Mouse (Mus musculus): ENCODE data around the gene Aadacl3. TPM values are rescaled to one million over a fixed set of nuclear protein-coding genes. Genes with fewer than 3 reads are reported as not detected.

Gene Aadacl3
- not detected in 2 replicates for polyA plus RNA-seq (2016; fragmentation: Nextera tagmentation; extraction: Ambion mirVana)

DNA sequence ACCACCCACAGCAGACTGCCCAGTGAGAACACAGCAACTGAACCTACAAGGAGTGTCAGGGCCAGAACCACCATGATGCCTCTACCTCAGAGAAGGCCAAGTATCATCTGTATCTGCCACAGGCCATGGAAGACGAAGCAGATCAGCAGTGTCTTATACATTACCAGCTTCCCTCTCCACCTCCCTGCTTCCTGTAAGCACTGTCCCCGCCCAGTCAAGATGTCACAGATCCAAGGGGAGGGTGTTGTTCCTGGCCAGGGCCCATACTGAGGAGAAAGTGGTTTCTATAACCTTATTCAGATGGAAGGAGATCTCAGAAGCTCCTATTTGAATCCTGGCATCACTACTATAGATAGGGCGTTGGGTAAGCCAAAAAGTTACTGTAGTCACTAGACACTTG lies at the start of gene Aadacl3:
Aadacl3 (minus strand) TSS at position 101 of the 400 bp plus-strand sequence.
- no peak within 1 kb of the TSS for H3K27ac ChIP-seq
- no peak within 1 kb of the TSS for H3K4me3 ChIP-seq
- DNase-seq (ENCODE audit: low spot score): no peak
- H3K9me3 ChIP-seq: no peaks in the 10 kb centered on the region; the same call in 1 of the 2 replicates
- no peaks in the 10 kb centered on the region for H3K27me3 ChIP-seq (ENCODE audit: insufficient read depth, poor library complexity, severe bottlenecking)
- no peaks in the 10 kb centered on the region for H3K4me1 ChIP-seq
- WGBS: 73% methylated on average over 3 of the region's 3 CpGs
- H3K36me3 ChIP-seq: no peaks in the 10 kb centered on the region

DNA sequence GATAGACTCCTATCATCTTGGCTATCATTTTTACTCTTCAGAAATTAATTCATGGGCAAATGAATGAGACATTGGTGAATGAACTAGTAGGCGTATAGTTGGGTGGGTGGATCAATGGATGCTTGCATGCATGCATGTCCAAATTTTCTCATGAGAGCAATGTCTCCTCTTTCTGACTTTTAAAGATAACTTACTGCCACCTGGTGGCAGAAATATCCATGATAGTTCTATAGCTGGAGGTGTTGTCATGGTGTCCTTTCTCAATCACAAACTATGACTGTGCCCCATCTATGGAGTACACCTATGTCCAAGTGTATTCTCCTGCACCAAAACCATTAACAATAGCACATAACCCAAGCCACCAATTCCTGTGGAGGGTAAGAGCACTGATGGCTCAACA lies 43.0 kb upstream of the Aadacl3 start:
- WGBS: 72% methylated on average over 1 of the region's 1 CpGs
- Histone ChIP-seq H3K4me1 (no peaks in the 10 kb centered on the region), H3K36me3 (no peaks in the 10 kb centered on the region), H3K4me3 (no peak overlapping the region), H3K9me3 (no peaks in the 10 kb centered on the region), H3K27ac (no peak overlapping the region), H3K27me3 (ENCODE audit: insufficient read depth, poor library complexity, severe bottlenecking) (no peaks in the 10 kb centered on the region)
- no peak for DNase-seq (ENCODE audit: low spot score)

DNA sequence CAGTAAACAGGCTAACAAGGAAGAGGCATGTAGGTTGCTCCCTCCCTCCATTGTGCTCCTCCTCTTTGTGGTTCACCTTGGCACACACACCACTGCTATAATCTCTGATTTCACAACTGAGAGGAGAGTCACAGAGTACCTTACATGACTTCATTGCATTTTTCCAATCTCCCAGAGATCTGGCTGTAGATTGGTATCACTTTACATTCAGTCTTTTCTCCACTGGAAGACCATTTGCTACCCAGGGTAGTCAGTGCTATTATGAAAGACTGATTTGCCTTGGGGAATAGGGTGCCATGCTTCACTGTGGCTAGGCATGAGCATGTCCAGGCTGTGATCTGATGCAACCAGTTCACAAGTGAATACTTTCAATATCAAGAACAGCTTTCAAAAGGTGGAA lies 29.8 kb upstream of the Aadacl3 start:
- H3K9me3 ChIP-seq: no peaks in the 10 kb centered on the region
- no peak overlapping the region for H3K4me3 ChIP-seq
- no peak for DNase-seq (ENCODE audit: low spot score)
- no peaks in the 10 kb centered on the region for H3K4me1 ChIP-seq
- no peaks in the 10 kb centered on the region for H3K36me3 ChIP-seq
- no peak overlapping the region for H3K27ac ChIP-seq
- H3K27me3 ChIP-seq (ENCODE audit: insufficient read depth, poor library complexity, severe bottlenecking): no peaks in the 10 kb centered on the region

DNA sequence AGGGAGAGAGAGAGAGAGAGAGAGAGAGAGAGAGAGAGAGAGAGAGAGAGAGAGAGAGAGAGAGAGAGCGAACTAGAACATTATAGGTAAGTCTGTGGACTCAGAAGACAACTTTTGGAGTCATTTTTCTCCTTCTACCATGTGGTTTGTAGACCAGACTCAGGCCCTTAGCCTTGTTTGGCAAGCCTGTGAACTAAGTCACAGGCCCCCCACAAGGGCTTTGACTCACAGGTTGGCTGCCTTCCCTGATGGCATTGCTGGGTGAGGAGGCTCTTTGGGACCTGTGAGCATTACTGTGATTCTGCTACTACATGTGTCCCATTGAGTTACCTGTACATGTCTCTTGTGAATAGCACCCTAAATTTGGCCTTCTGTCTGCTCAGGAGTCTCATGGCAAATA lies 4.5 kb upstream of the Aadacl3 start:
- no peaks in the 10 kb centered on the region; the same call in 1 of the 2 replicates for H3K9me3 ChIP-seq
- H3K4me3 ChIP-seq: no peak overlapping the region
- 77% methylated on average over 1 of the region's 1 CpGs for WGBS
- H3K27ac ChIP-seq: no peak overlapping the region
- no peaks in the 10 kb centered on the region for H3K4me1 ChIP-seq
- no peaks in the 10 kb centered on the region for H3K27me3 ChIP-seq (ENCODE audit: insufficient read depth, poor library complexity, severe bottlenecking)
- DNase-seq (ENCODE audit: low spot score): no peak
- no peaks in the 10 kb centered on the region for H3K36me3 ChIP-seq

DNA sequence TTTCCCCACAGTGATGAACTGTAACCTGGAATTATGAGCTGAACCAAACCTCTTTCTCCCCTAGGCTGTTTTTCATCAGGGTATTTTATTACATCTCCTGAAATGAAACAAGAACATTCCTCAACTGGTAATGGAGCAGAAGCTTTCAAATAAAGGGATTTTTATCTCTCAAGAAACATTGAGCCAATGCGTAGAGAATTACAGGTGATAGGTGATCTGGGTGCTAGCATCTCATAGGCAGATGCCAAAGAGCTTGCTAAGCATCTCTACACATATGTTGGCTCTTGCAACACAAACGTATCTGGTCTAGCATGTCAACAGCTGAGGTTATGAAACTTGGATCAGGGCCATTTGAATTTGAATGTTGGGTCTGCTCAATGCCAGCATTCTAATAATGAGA lies 1.6 kb upstream of the Aadacl3 start:
- 78% methylated on average over 2 of the region's 2 CpGs for whole genome bisulfite sequencing
- Histone ChIP-seq H3K4me1 (no peaks in the 10 kb centered on the region), H3K27ac (no peak overlapping the region), H3K9me3 (no peaks in the 10 kb centered on the region; the same call in 1 of the 2 replicates), H3K4me3 (no peak overlapping the region), H3K36me3 (no peaks in the 10 kb centered on the region), H3K27me3 (ENCODE audit: insufficient read depth, poor library complexity, severe bottlenecking) (no peaks in the 10 kb centered on the region)
- no peak for DNase-seq (ENCODE audit: low spot score)

DNA sequence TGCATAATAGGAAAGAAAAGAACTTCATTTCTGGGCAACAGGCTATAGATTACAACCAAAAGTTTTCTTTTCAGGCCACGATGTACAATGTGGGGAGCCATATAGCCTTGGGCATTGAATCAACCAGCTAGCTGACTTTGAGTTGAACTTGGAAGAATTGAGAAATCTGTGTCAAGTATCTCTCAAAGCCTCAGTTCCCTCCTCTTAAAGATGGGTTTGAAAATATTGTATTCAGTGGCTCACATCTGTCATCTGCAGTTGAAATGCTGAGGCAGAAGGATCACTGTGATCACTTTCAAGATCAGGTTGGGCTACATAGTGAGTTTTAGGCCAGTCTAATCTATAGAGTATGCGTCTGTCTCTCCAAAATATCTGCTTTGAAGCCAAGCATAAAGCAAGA lies 10.3 kb downstream of the Aadacl3 start, which contains the start of gene Gm9944:
Gm9944 (minus strand) TSS at position 101 of the 400 bp plus-strand sequence.
- 72% methylated on average over 2 of the region's 2 CpGs for WGBS
- no peaks in the 10 kb centered on the region for H3K36me3 ChIP-seq
- no peaks in the 10 kb centered on the region for H3K4me1 ChIP-seq
- H3K27me3 ChIP-seq (ENCODE audit: insufficient read depth, poor library complexity, severe bottlenecking): no peaks in the 10 kb centered on the region
- H3K27ac ChIP-seq: no peak within 1 kb of the TSS
- H3K4me3 ChIP-seq: no peak within 1 kb of the TSS
- H3K9me3 ChIP-seq: no peaks in the 10 kb centered on the region
- no peak for DNase-seq (ENCODE audit: low spot score)

DNA sequence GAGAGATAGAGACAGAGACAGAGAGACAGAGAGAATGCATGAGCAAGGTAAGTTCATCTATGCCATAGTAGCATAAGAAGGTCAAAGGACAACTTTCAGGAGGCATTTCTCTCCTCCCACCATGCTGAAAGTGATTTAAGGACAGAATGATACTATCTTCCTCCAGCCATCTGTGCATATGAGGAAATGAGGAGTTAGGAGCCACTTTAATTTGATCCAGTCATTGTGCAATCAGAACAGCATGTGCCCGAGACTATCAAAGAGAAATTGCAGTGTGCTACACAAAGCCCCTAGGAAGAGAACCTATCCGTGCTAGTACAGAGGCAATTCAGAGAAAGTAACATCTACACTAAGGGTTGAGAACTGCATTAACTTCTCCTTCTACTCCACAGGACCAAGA lies 15.0 kb downstream of the Aadacl3 start:
- H3K4me3 ChIP-seq: no peak overlapping the region
- H3K4me1 ChIP-seq: no peaks in the 10 kb centered on the region
- 74% methylated on average over 2 of the region's 2 CpGs for WGBS
- H3K36me3 ChIP-seq: no peaks in the 10 kb centered on the region
- H3K27ac ChIP-seq: no peak overlapping the region
- no peaks in the 10 kb centered on the region for H3K27me3 ChIP-seq (ENCODE audit: insufficient read depth, poor library complexity, severe bottlenecking)
- no peak for DNase-seq (ENCODE audit: low spot score)
- no peaks in the 10 kb centered on the region for H3K9me3 ChIP-seq

DNA sequence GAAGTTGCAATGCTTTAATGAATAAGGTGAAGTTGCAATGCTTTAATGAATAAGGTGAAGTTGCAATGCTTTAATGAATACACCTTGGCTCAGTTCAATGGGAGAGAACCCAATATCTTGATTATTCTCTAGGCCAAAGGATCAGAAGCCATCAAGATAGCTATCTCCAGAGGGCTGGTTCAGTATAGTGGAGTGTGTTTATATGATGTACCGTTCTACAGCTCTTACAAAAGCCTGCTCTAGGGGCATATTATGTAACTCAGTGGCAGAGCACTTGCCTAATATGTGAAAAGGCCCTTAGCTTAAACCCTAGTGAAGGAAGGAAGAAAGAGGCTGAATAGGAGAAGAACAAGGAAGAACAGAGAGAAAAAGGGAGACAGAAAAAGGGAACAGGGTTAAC lies 22.0 kb downstream of the Aadacl3 start:
- DNase-seq (ENCODE audit: low spot score): no peak
- no peak overlapping the region for H3K4me3 ChIP-seq
- no peak overlapping the region for H3K27ac ChIP-seq
- H3K4me1 ChIP-seq: no peaks in the 10 kb centered on the region
- H3K36me3 ChIP-seq: no peaks in the 10 kb centered on the region
- H3K27me3 ChIP-seq (ENCODE audit: insufficient read depth, poor library complexity, severe bottlenecking): no peaks in the 10 kb centered on the region
- H3K9me3 ChIP-seq: no peaks in the 10 kb centered on the region
- 69% methylated on average over 1 of the region's 1 CpGs for WGBS

DNA sequence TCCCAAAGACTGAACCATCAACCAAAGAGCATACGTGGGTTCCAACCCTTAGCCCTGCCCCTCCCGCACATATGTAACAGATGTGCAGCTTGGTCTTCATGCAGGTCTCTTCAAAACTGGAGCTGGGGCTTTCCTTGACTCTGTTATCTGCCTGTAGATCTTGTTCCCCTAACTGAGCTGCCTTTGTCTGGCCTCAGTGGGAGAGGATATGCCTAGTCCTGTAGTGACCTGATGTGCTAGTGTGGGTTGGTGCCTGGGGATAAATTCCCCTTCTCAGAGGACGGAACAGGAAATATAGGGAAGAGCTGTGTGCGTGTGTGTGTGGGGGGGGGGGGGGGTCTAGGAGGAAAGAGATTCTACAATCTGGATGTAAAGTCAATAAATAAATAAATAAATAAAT lies 22.5 kb downstream of the Aadacl3 start:
- Histone ChIP-seq H3K36me3 (no peaks in the 10 kb centered on the region), H3K27me3 (ENCODE audit: insufficient read depth, poor library complexity, severe bottlenecking) (no peaks in the 10 kb centered on the region), H3K27ac (no peak overlapping the region), H3K9me3 (no peaks in the 10 kb centered on the region), H3K4me1 (no peaks in the 10 kb centered on the region), H3K4me3 (no peak overlapping the region)
- 82% methylated on average over 4 of the region's 4 CpGs for WGBS
- DNase-seq (ENCODE audit: low spot score): no peak

DNA sequence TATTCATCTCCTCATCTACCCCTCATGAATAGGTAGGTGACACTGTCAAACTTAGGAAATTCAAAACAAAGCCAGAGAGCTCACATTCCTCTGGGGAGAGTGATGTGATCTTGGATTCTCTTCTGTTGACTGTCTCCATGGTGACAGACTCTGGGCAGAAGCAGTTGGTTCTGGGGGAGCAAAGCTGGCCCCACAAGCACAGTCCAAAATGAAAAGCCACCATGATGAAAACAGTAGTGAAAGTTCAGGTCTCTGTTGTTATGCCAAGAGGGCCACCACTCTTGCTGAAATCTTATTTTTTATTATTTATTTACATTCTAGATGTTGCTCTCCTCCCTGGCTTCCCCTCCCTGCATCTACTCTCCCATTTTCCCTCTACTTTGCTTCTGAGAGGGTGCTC lies 24.9 kb downstream of the Aadacl3 start, which contains the start of gene 1700012P22Rik:
1700012P22Rik (minus strand) TSS at position 101 of the 400 bp plus-strand sequence.
- no peak within 1 kb of the TSS for H3K4me3 ChIP-seq
- DNase-seq (ENCODE audit: low spot score): no peak
- no peak within 1 kb of the TSS for H3K27ac ChIP-seq
- no peaks in the 10 kb centered on the region for H3K27me3 ChIP-seq (ENCODE audit: insufficient read depth, poor library complexity, severe bottlenecking)
- H3K4me1 ChIP-seq: no peaks in the 10 kb centered on the region
- no peaks in the 10 kb centered on the region for H3K36me3 ChIP-seq
- H3K9me3 ChIP-seq: no peaks in the 10 kb centered on the region

DNA sequence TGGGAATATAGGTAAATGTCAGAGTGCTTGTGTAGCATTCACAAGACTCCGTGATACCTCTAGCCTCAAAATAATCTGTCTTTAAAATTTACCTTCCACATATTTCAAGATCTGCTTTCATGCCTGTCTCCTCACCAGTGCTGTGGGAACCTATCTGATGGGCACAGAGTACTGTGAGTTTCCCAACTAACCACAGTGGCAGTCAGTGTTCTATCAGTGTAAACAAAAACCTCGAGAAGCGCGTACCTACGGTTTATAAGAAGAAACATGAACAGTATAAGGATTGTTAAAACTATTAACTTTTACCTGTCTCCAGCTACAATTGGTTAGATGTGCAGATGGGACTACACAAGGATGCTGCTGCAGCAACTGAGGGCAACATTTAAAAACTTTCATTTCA lies 30.3 kb downstream of the Aadacl3 start:
- H3K27me3 ChIP-seq (ENCODE audit: insufficient read depth, poor library complexity, severe bottlenecking): no peaks in the 10 kb centered on the region
- H3K4me1 ChIP-seq: no peaks in the 10 kb centered on the region
- H3K36me3 ChIP-seq: no peaks in the 10 kb centered on the region
- no peak overlapping the region for H3K27ac ChIP-seq
- H3K4me3 ChIP-seq: no peak overlapping the region
- no peaks in the 10 kb centered on the region for H3K9me3 ChIP-seq
- 82% methylated on average over 5 of the region's 5 CpGs for WGBS
- no peak for DNase-seq (ENCODE audit: low spot score)

DNA sequence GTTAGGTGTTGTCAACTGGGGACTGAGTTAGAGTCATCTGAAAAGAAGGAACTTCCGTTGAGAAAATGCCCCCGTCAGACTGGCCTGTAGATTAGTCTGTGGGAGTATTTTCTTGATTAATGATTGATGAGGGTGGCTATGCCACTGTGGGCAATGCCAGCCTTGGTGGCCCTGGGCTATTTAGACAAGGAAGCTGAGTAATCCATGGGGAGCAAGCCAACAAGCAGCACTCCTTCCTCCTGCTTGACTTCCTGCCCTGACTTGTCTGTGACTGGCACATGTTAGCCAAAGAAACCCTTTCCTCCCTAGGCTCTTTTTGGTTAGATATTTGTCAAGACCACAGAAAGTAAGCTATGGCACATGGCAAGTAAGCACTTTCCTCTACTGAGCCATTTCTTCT lies 32.8 kb downstream of the Aadacl3 start:
- H3K4me1 ChIP-seq: no peaks in the 10 kb centered on the region
- H3K4me3 ChIP-seq: no peak overlapping the region
- WGBS: 76% methylated on average over 2 of the region's 2 CpGs
- no peaks in the 10 kb centered on the region for H3K9me3 ChIP-seq
- no peak for DNase-seq (ENCODE audit: low spot score)
- H3K36me3 ChIP-seq: no peaks in the 10 kb centered on the region
- no peak overlapping the region for H3K27ac ChIP-seq
- H3K27me3 ChIP-seq (ENCODE audit: insufficient read depth, poor library complexity, severe bottlenecking): no peaks in the 10 kb centered on the region

DNA sequence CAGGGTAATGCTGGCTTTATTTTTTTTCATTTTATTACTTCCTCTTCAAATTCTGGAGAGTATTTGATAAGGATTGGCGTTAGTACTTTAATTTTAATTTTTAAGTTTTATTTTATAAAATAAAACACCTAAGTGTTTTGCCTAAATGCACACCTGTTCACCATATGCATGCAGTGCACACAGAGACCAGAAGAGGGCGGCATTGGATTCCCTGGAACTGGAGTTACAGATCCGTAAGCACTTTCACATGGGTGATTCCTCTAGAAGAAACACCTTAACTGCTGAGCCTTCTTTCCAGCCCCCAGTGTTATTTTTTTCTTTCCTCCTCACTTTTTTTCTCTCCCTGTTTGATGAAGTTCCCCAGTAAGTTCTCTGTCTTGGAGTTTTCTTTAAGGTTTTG lies 34.7 kb downstream of the Aadacl3 start:
- no peak overlapping the region for H3K4me3 ChIP-seq
- DNase-seq (ENCODE audit: low spot score): no peak
- 16% methylated on average over 3 of the region's 3 CpGs for WGBS
- H3K27me3 ChIP-seq (ENCODE audit: insufficient read depth, poor library complexity, severe bottlenecking): no peaks in the 10 kb centered on the region
- no peaks in the 10 kb centered on the region for H3K4me1 ChIP-seq
- no peaks in the 10 kb centered on the region for H3K36me3 ChIP-seq
- no peaks in the 10 kb centered on the region for H3K9me3 ChIP-seq
- no peak overlapping the region for H3K27ac ChIP-seq

DNA sequence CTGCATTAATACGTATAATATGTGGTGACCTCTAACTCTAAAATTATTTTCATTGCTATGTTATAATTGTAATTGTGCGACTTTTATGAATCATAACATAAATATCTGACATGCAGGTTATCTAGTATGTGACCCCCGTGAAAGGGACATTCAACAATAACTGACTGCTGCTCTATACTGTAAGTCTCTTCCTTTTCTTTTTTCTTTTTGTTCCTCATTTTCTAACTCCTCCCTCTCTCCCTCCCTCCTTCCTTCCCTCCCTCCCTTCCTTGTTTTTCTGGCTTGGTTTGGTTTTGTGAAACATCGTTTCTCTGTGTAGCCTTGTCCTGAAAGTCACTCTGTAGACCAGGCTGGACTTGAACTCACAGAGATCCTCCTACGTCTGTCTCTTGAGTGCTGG lies 39.0 kb downstream of the Aadacl3 start:
- Histone ChIP-seq H3K4me3 (no peak overlapping the region), H3K36me3 (no peaks in the 10 kb centered on the region), H3K9me3 (no peaks in the 10 kb centered on the region), H3K27ac (no peak overlapping the region), H3K27me3 (ENCODE audit: insufficient read depth, poor library complexity, severe bottlenecking) (no peaks in the 10 kb centered on the region), H3K4me1 (no peaks in the 10 kb centered on the region)
- WGBS: 72% methylated on average over 5 of the region's 5 CpGs
- DNase-seq (ENCODE audit: low spot score): no peak

All from heart, embryonic 10.5 days (tissue).